Mouse (Mus musculus) ES-Bruce4 (cell line): Measurements from ENCODE around the gene Gtf2f1.

Experiments used
- CTCF ChIP-seq: IDR thresholded peaks from one replicate; pipeline ENCODE4 v1.8.1; 2011; ENCODE audit warnings: low read depth, low read length
- EP300 ChIP-seq: IDR thresholded peaks from 2 replicates; pipeline ENCODE4 v1.6.1; 2011; ENCODE audit warnings: low read depth, low read length; ENCODE audit not compliant: insufficient read depth

GRCm38 (mm10) chr17:57027471-57027870 lies 16.4 kb upstream of the Gtf2f1 start:
- no peak for TF ChIP-seq CTCF
- TF ChIP-seq EP300, result no peak
